Mouse (Mus musculus): ENCODE measurements around the gene Sult2a2. TPM values are rescaled to one million over a fixed set of nuclear protein-coding genes. Genes with fewer than 3 reads are reported as not detected.

Gene Sult2a2
- polyA plus RNA-seq (2021; fragmentation: Nextera tagmentation), result not detected in 2 replicates
- long read RNA-seq, experiment 1, result 0 reads
- long read RNA-seq, experiment 2, result 0 reads

GRCm38 (mm10) chr7:13733205-13733604 lies at the start of gene Sult2a2:
Gene Sult2a2 (plus strand): TSS chr7:13733505.

Other genes starting within 250 kb of the Sult2a2 start
- not detected in 2 replicates for gene Bsph2, start 162.4 kb upstream of the Sult2a2 start, polyA plus RNA-seq (2021; fragmentation: Nextera tagmentation)
- not detected in 2 replicates for gene Sult2a5, start 109.5 kb upstream of the Sult2a2 start, polyA plus RNA-seq (2021; fragmentation: Nextera tagmentation)
- not detected in 2 replicates for gene Sult2a1, start 103.9 kb downstream of the Sult2a2 start, polyA plus RNA-seq (2021; fragmentation: Nextera tagmentation)